Mouse (Mus musculus) urinary bladder, postnatal 14 days (tissue): ENCODE data around the gene Fras1.

ENCODE experiments used
- DNase-seq: peaks from one replicate; pipeline ENCODE4 v3.0.0; 2021; ENCODE audit warnings: low spot score

Fras1 gene

DNA sequence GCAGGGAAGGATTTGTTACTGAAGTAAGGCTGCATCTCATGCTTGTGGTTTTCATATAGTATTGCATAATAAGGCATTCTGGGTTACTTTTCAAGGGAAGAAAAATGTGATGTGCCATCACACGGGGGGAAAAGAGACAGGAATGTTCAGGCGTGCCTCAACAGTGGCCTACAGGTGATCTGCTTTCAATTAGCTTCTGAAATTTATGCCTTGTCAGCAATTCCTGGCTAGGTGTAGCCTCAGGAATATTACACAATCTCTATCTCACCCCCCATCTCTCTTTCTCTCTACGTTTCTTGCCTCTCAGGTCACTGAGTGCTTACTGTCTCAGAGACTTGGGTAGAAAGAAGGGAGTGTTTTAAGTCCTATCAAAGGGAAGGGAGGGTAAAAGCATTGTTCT lies 204.9 kb downstream of the Fras1 start:
- no peak for DNase-seq

DNA sequence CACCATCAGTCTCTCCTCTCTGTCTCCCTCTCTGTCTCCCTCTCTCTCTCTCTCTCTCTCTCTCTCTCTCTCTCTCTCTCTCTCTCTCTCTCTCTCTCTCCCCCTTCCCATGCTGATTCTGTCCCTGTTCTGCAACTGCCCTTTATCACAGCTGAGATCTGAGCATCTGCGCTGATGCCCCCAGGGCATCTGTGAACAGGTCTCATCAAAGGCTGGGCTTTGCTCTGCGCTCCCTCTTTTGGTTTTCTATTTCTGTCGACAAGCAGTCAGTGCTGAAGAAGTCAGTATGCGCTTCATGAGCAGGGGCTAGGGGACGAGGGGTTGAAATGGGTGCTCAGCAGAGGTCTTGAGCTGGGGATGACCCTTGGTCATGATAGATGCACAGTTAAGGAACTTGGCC lies 206.2 kb downstream of the Fras1 start:
- no peak for DNase-seq

DNA sequence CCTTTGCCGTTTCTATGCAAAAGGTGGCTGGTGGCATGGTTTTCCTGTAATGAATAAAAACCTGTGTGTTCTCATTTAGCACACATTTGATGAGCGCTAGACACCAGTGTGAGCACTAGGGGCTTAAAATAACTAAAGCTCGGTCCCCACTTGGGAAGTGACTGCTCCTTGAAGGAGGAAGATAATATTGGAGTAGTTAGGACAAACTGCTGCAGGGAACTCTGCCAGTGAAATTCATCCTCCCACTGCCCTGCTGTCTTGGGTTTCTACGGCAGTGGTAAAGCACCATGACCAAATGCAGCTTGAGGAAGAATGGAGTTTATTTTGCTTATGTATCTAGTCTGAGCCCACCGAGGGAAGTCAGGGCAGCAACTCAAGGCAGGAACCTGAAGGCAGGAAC lies 211.0 kb downstream of the Fras1 start:
- DNase-seq = no peak

DNA sequence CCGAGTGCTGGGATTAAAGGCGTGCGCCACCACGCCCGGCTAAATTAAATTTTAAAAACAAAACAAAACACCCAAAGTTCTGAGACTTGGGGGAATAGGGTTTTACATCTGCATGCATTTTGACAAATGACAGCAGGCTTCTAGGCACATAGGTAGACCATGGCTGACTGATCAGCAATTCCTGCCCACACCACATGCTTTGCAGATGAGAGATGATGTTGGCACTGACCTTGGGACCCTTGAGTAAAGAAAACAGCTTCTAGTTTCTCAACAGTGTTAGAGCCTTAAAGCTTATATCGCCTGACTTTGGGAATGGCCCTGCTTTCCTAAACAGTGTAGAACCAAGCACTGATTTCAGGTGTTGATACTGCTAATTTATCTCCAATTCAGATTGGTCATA lies 216.9 kb downstream of the Fras1 start:
- no peak for DNase-seq

DNA sequence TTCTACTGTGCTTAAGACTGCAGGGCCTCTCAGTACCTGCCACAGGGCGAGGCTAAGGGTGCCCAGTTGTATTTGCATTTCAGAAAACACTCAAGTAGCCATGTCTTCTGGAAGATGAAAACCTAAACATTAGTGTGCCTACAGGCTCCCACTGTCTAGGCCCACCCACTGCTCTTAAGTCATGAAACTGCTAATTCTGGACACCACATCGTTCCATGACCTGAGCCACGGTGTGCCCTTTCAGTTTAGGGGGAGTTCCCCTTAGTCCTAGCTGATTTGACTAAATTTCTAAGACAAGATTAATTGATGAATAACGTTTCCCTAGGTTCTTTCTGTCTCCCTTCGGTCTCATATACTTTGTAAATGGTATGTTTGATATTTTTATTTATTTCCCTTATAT lies 222.0 kb downstream of the Fras1 start:
- DNase-seq = no peak

DNA sequence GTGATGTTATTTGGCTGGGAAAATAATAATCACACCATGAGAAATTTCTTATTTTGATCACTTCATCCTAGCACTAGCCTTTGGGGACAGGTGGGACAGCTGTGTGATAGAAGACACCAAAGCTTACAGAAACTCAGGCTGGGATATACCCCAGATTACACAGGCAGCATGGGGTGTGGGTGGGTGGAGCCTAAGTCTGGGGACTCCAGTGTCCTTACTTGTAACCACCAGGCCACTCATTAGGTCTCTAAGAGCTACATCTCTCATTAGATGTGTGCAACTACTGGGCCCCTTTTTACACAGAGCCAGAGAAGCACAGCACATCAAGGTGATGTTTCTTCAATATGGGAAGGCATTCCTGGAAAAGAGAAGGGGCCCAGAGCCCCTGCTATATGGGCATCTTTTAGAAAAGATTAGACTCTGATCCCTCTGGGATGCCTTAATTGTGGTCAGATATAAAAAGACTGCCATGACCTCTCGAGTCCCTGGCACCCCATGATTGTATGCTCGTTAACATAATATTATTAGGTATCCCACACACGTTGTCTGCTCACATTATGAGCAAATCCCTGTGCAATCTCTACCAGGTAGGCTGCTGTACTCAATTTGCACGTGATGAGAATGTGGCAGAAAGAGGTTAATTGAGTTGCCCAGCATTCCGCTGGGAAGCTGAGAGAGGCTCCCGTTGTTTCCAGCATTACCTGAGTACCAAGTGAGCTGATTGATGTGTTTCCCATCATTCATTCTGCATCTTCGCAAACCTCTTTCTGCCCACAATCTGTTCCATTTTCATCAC lies 230.4 kb downstream of the Fras1 start:
- DNase-seq = no peak

DNA sequence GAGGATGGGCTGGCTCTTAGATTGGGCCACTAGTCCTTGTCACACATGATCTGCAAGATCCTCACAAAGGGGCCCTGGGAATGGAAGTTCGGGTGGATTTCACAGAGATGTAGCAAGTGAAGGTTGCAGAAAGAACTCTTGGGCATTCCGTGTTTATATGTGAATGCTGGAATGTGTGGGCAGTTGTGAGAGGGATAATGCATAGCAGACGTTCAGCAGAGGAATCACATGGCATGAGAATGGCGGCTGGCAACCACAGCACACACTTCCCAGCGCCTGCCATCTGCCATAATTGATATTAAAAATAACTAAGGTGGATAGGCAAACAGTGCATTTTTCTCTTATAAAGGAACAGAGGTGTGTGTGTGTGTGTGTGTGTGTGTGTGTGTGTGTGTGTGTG lies 234.3 kb downstream of the Fras1 start:
- no peak for DNase-seq

DNA sequence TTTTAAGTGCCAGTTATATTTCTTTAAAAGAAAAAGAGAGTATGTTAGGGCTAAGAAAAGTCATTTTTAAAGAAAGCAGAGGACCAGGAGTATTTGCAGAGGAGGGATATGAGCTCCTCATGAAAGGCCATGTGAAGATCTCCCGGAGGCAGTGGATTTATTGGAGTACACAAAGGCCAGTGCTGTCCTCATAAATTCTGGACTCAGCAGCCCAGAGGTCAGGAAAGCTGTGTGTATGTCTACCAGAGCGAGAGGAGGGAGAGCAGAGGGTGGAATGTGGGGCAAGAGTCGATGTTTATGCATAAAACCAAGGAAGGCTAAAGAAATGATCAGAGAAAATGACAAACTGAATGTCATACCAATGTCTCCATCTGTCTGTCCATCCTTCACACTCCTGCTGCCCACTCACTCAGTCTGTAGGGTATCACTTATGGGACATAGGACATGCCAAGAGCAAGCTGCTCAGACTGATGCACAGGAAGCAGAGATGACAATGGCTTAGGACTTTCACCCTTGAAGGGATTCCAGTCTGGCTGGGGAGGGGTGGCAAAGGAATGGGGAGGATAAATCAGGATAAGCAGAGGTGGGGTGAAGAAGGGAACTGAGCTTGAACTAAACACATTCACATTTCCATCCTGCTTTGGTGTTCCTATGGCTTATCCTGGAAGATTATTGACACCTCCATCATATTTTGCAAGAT lies 235.0 kb downstream of the Fras1 start:
- no peak for DNase-seq

DNA sequence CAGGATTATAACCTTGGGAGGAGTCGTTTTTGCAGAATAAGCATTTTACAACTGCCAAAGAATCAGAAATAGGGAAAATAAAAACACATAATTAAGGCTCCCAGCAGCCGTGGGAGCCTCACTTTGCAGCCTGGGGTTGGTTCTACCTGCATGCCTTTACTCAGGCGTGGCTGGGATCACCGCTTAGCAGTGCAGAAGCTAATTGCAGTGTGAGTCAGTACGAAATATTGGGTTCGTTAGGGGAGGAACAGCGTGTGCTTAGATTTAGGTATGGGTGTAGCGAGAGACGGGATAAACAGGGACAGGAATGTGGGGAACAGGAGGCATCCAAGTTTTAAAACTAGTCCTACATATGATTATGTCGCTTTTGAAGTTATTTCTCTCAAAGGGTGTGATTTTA lies 238.3 kb downstream of the Fras1 start:
- DNase-seq = no peak

DNA sequence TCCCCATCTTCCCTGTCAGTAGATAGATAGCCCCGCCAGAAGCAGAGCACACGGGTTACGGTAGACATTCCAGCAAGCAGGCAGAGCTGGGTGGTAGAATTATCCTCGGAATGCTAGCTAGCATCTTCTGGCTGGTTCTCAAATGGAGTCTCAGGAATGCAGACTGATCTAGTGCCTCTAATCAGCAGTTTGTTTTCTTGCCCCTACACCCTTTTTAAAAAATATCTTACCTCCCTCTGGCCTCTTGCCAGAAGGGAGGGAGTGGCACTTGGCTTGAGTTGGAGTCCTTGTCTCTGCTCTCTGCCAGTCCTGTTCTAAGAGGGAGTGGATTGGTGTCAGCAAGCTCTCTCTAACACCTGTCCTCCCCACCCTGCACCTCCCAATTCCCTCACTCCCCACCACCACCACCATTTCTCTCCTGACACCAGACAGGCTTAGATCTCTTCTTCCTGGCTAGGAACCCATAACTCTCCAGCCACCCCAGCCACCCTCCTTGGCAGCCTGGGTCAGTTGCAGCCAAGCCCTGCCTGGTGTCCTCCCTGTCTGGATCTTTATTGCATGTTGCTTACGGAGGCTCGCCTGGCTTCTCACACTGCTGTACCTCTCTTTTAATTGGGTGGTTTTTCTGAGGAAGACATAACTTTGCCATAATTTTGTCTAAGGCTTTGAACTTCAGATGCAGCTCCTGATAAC lies 243.3 kb downstream of the Fras1 start:
- peak; percentile 46 for DNase-seq

DNA sequence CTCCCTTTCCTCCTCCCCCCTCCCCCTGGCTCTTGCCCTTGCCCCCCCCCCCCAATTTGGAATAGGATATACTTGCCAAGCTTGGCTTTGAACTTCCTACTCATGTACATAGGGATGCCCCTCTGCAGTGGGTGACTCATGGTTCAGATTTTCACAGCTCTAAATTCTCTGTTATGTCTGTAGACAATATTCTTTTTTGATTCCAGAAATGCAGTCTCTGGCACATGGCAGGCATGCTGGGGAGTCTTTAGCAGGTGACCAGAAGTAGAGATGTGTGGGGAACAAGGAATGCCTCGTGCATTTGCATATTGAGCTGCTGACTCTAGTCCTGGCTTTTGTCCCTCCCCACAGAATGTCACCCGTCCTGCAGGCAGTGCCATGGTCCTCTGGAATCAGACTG lies 244.3 kb downstream of the Fras1 start:
- DNase-seq = no peak

DNA sequence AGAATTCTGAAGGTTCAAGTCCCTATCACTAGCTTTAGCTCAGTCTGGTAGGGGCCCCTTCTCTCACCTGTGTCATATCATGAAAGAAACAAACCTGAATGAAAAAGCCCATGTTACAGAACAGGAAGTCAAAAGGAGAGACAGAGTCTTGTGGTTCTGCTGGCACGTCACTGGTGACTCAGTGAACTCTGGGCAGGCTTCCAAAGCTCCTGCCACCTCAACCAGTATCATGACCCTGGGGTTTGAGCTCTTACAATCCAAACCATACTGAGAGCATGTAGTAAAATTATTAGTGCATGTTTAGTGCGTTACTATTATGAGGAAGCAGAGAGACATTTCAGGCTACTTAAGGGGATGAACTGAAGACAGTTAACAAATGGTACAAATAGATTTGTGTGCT lies 246.5 kb downstream of the Fras1 start:
- DNase-seq = peak; percentile 53

DNA sequence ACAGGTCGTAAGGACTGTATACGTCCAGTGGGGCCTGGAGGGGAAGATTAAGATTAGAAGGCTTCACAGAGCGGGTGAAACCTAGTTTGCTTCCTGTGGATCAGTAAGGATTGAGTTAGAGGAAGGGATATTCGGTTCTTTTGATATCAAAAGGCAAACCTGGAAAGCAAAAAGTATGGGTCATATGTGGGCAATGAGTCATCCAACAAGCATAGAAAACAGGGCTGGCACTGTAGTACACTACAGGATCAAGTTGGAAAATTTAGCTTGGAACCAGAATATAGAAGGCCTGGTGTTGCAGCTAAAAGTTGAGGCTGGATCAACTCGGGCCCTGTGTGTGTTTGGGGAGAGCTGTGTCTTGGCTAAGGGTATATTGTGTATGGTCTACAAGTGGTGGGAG lies 246.9 kb downstream of the Fras1 start:
- no peak for DNase-seq

DNA sequence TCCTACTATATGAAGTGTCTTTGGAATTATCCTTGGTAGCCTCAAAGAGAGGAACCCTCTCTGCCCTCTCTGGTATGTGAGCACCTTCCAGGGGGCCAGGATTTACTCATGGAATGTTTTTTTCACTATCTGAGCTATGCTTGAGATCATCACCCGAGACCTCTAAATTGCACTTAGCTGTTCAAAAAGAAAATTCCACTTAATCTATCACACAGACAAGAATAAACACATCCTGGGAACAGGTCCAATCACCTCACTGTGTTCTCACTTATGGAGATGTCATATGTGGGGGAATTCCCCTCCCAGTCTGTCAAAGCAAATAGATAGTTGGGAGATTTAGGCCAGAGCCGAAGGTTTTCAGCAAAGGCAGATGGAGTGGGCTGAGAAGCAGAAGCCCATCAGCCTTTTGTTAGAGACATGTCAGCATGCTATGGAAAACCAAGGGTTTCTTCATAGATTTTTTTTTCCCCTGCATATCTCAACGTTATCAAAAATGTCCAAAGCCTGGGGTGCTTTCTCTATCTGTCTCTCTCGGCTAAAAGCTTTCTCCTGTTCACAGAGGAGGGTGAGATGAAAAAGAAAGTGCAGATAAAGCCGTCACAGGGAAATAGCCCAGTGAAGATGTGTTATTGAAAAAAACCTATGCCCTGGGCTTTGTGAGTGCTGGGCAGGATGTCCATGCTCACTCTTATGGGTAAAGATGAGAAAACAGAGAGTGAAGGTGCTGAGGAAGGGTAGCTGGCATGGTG lies 249.0 kb downstream of the Fras1 start:
- no peak for DNase-seq

DNA sequence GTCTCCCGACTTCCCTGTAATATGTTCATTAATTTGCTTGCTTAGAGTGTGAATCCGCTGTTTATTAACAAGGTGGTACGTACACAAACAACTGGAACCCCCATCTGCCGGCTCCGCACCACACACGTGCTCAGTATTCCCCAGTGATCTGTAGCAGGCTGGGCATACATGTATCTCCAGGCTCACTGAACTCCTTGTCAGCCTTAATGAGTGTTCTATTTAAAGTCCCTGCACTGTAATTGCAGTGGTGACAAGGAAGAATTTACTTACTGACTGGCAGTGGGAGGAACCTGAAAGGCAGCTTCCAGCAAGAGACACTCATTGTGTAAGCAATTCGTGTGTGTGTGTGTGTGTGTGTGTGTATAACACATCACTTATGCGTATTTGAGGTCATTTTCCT lies 256.1 kb downstream of the Fras1 start:
- no peak for DNase-seq

DNA sequence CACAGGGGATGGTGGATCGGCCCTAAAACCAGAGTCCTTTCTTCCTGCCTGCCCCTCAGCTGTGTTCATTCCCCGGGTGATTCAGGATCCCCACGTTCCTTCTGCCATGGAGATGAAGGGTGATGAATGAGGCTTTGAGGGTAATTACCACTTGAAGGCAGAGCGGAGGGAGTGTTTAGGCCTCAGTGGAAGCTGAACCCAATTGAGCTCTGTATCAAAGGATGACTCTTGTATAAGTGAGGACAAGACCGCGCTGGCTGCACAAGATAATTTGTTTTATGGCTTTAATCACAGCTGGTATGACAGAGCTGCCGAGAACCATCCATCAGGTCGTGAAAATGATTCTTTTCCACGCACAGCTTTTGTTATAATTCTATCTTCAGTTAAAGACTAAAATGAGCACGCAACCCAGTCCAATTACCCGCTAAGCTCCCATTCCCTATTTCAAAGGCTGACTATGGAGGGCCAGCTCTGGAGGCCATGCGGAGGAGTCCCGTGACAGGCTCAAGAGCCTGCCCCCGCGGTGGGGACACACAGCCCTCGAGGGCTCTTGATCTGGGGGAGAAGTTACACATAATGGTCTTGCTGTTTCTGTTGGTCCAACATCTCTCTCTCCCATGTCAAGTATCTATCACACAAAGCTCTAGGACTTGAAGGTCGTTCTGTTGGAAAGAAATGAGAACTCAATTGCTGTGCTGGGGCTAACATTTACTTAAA lies 261.5 kb downstream of the Fras1 start:
- DNase-seq = no peak

DNA sequence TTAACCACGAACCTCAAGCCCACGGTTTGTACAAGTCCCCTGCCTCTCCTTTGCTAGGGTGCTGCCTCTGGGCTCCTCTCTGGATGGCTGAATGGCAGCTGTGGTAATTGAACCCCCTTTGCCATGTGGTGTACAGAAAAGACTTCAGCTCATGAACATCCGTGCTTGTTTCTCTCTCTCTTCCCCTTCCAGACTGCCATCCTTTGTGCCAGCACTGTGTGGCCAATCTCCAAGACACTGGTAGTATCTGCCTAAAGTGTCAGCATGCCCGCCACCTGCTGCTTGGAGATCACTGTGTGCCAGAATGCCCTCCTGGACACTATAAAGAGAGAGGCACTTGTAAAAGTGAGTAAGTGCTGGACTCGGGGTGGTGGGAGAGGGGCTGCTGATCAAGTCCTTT lies 262.1 kb downstream of the Fras1 start:
- DNase-seq = no peak

DNA sequence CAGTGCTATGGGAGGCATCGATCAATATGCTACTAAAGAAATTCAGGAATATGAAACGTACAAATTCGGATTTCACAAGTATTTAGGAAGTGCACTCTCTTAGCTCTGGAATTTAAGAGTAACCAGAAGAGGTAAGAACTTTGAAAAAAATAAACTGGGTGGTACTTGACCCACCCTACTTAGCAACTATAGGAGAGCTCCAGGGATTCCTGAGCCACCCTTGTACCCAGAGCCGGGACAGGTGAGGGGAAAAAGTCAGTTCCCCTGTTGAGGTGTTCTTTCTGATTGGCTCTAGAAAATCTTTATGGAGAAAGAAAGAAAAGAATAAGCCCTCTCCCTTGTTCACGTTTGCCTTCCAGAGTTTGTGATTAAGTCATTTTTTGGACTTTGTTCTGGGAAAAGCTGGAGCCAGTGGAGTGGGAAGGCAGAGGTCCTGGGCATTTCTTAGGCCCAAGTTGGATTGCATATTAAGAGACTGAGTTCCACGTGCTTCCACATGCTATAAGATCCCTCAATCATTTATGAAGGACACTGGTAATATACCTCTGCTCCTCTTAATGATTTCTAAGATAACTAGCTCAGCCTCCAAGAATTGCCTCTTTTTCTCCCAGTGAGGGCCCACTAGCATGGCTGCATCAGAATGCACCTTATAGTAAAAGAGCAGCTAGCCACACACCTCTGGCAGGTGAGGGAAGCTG lies 265.6 kb downstream of the Fras1 start:
- no peak for DNase-seq

DNA sequence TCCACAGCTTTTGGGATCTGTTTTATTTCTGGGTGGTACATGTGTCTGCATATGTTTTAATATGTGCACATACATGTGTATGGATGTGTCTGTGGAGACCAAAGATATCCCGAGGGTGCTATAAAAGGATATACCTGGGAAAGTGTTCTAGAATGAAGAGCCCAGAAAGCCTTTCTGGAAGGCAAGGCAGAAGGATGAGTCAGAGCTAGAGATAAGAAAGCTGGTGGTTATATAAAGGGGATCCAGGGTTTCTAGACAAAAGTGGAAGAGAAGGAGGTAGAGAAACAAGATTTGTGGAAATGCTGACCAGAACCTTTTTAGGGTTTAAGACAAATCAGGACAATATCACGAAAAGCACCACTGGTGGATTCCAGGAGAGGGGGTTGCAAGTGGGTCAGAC lies 267.5 kb downstream of the Fras1 start:
- DNase-seq = no peak

DNA sequence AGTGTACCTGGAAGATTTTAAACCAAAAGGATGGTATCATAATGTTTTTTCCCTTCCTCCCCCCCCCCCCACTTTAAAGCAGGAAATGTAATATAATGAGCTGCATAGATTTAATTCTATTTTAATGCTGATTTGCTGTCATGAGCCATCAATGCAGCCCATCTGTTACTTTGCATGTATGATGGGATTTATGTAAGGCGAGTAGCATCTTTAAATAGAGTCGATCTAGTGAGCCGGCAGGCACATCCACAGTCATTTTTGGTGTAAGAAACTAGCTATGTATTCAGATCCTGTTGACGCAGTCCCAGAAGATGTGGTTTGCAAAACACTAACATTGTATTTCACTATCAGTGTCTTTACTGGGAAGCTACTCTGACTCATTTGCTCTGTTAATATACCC lies 301.9 kb downstream of the Fras1 start:
- DNase-seq = no peak

DNA sequence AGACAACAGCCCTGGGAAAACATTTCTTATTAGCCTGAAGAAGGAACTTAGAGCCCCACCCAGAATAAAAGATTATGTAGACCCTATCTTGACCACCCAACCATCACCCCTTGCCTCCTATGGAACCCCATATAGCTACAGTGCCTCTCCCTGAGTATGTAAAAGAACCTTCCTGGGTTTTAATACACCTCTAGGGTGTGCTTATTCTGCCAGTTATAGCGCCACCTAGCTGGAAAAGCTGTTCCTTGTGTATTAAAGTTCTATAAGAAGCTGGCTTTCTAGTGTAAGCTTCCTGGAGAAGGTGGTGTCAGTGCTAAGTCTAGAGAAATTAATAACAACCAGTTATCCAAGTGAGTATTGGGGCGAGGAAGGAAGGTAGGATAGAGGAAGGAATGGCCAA lies 303.7 kb downstream of the Fras1 start:
- peak; percentile 62 for DNase-seq
